Mouse (Mus musculus): ENCODE results near the gene Aldh3b3. TPM values are rescaled to one million over a fixed set of nuclear protein-coding genes. Genes with fewer than 3 reads are reported as not detected.

Aldh3b3 gene
- polyA plus RNA-seq, 1 experiment from 2014 or later = 0.09 TPM

DNA sequence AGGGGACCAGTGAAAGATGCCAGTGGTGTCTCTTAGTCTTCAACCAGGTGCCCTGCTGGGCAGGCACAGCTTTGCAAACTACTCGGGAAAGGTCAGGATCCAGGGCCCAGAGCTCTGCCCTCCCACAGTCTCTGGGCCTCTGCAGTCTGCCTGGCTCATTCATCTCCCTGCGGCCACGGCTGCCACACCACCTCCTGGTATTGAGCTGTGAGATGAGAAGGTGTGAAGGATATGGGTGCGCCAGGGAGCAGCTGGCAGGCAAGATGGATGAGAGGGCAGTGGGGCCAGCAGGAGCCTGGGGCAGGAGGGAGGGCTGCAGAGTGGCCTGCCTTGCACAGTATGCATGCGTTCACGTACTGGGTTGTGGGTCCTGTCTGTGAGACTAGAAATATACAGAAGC is 32.4 kb downstream of the Aldh3b3 start:
- Histone ChIP-seq H3K9ac (replicated peaks; ENCODE audit: low read depth, low read length) (no peak overlapping the region), H3K36me3 (ENCODE audit: control insufficient read depth, insufficient read depth, low read length) (no peaks in the 10 kb centered on the region), H3K4me1 (ENCODE audit: control insufficient read depth, insufficient read depth, low read length) (peaks cover 7% of the 10 kb centered on the region), H3K27me3 (ENCODE audit: control insufficient read depth, insufficient read depth, low read length) (no peaks in the 10 kb centered on the region), H3K9me3 (ENCODE audit: control insufficient read depth, low read depth, low read length) (no peaks in the 10 kb centered on the region), H3K4me3 (ENCODE audit: low read depth, low read length) (no peak overlapping the region), H3K4me2 (replicated peaks; ENCODE audit: low read depth, low read length) (no peak overlapping the region), H3K27ac (ENCODE audit: low read length) (no peak overlapping the region)
- no peak for ATAC-seq (ENCODE audit: insufficient number of reproducible peaks, insufficient read depth, low FRiP score, low read depth)
- WGBS = 17% methylated on average over 6 of the region's 6 CpGs

DNA sequence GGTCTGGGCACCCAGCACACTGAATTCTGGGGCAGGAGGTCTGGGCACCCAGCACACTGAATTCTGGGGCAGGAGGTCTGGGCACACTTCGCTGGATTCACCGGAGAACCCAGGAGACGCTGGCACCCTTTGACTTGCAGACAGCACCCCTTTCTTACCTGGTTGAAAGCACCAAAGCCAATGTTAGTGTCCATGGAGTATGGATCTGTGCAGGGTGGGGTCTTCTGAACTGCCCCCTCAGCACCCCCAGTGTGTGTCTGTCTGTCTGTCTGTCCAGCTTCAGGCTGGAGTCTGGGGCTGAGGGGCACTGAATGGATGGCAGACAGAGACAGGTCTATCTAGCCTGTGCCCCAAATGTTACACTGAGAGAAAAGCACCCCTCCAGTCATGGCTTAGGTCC is 33.1 kb downstream of the Aldh3b3 start:
- WGBS = 97% methylated on average over 3 of the region's 3 CpGs
- Histone ChIP-seq H3K4me3 (ENCODE audit: low read depth, low read length) (no peak overlapping the region), H3K9me3 (ENCODE audit: control insufficient read depth, low read depth, low read length) (no peaks in the 10 kb centered on the region), H3K36me3 (ENCODE audit: control insufficient read depth, insufficient read depth, low read length) (no peaks in the 10 kb centered on the region), H3K4me2 (replicated peaks; ENCODE audit: low read depth, low read length) (no peak overlapping the region), H3K27ac (ENCODE audit: low read length) (no peak overlapping the region), H3K9ac (replicated peaks; ENCODE audit: low read depth, low read length) (no peak overlapping the region), H3K4me1 (ENCODE audit: control insufficient read depth, insufficient read depth, low read length) (peaks cover 5% of the 10 kb centered on the region), H3K27me3 (ENCODE audit: control insufficient read depth, insufficient read depth, low read length) (no peaks in the 10 kb centered on the region)
- ATAC-seq (ENCODE audit: insufficient number of reproducible peaks, insufficient read depth, low FRiP score, low read depth) = no peak

GRCm38 (mm10) chr19:3991966-3992365 is 33.5 kb downstream of the Aldh3b3 start:
- Histone ChIP-seq H3K4me3 (ENCODE audit: low read depth, low read length) (no peak overlapping the region), H3K4me1 (ENCODE audit: control insufficient read depth, insufficient read depth, low read length) (peaks cover under 1% of the 10 kb centered on the region; the same call in 1 of the 2 replicates), H3K9me3 (ENCODE audit: control insufficient read depth, low read depth, low read length) (no peaks in the 10 kb centered on the region), H3K27me3 (ENCODE audit: control insufficient read depth, insufficient read depth, low read length) (no peaks in the 10 kb centered on the region), H3K27ac (ENCODE audit: low read length) (no peak overlapping the region), H3K36me3 (ENCODE audit: control insufficient read depth, insufficient read depth, low read length) (no peaks in the 10 kb centered on the region), H3K4me2 (replicated peaks; ENCODE audit: low read depth, low read length) (no peak overlapping the region), H3K9ac (replicated peaks; ENCODE audit: low read depth, low read length) (no peak overlapping the region)
- 80% methylated on average over 3 of the region's 3 CpGs for WGBS
- ATAC-seq (ENCODE audit: insufficient number of reproducible peaks, insufficient read depth, low FRiP score, low read depth) = no peak

GRCm38 (mm10) chr19:3992416-3992815 is 34.0 kb downstream of the Aldh3b3 start, which contains the start of gene Tbx10:
Tbx10 (plus strand) TSS chr19:3992752.
- no peaks in the 10 kb centered on the region for H3K4me1 ChIP-seq (ENCODE audit: control insufficient read depth, insufficient read depth, low read length)
- H3K27me3 ChIP-seq (ENCODE audit: control insufficient read depth, insufficient read depth, low read length) = no peaks in the 10 kb centered on the region
- H3K9me3 ChIP-seq (ENCODE audit: control insufficient read depth, low read depth, low read length) = no peaks in the 10 kb centered on the region
- no peak for ATAC-seq (ENCODE audit: insufficient number of reproducible peaks, insufficient read depth, low FRiP score, low read depth)
- H3K27ac ChIP-seq (ENCODE audit: low read length) = no peak within 1 kb of the TSS
- no peak within 1 kb of the TSS for H3K4me3 ChIP-seq (ENCODE audit: low read depth, low read length)
- no peaks in the 10 kb centered on the region for H3K36me3 ChIP-seq (ENCODE audit: control insufficient read depth, insufficient read depth, low read length)
- WGBS = 64% methylated on average over 5 of the region's 5 CpGs
- H3K9ac ChIP-seq (replicated peaks; ENCODE audit: low read depth, low read length) = no peak within 1 kb of the TSS
- H3K4me2 ChIP-seq (replicated peaks; ENCODE audit: low read depth, low read length) = no peak within 1 kb of the TSS

GRCm38 (mm10) chr19:3994932-3995331 is 36.5 kb downstream of the Aldh3b3 start:
- Histone ChIP-seq H3K9ac (replicated peaks; ENCODE audit: low read depth, low read length) (no peak overlapping the region), H3K36me3 (ENCODE audit: control insufficient read depth, insufficient read depth, low read length) (no peaks in the 10 kb centered on the region), H3K4me2 (replicated peaks; ENCODE audit: low read depth, low read length) (no peak overlapping the region), H3K4me3 (ENCODE audit: low read depth, low read length) (no peak overlapping the region), H3K4me1 (ENCODE audit: control insufficient read depth, insufficient read depth, low read length) (peaks cover 6% of the 10 kb centered on the region; the same call in 1 of the 2 replicates), H3K9me3 (ENCODE audit: control insufficient read depth, low read depth, low read length) (no peaks in the 10 kb centered on the region), H3K27ac (ENCODE audit: low read length) (no peak overlapping the region), H3K27me3 (ENCODE audit: control insufficient read depth, insufficient read depth, low read length) (no peaks in the 10 kb centered on the region)
- ATAC-seq (ENCODE audit: insufficient number of reproducible peaks, insufficient read depth, low FRiP score, low read depth) = no peak
- 58% methylated on average over 6 of the region's 6 CpGs for WGBS

GRCm38 (mm10) chr19:3995505-3995904 is 37.1 kb downstream of the Aldh3b3 start:
- no peak overlapping the region for H3K27ac ChIP-seq (ENCODE audit: low read length)
- peaks cover 6% of the 10 kb centered on the region; the same call in 1 of the 2 replicates for H3K4me1 ChIP-seq (ENCODE audit: control insufficient read depth, insufficient read depth, low read length)
- no peak for ATAC-seq (ENCODE audit: insufficient number of reproducible peaks, insufficient read depth, low FRiP score, low read depth)

DNA sequence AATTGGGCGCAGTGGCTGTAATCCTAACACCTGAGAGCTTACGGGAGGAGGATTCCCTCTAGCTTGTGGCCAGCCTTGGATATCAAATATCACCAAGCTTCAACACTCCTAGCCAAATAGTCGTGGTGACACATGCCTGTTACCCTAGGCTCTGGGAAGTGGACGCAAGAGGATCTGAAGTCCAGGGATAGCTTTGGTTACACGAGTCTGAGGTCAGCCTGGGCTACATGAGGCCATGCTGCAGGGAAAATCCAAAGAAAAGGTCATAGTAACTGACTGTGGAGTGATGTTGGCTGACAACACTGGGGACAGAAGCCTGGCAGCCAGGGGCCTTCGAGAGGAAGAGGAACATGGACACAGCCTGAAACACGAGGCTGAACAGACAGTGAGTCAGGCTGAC is 37.7 kb downstream of the Aldh3b3 start:
- Histone ChIP-seq H3K27ac (ENCODE audit: low read length) (no peak overlapping the region), H3K4me2 (replicated peaks; ENCODE audit: low read depth, low read length) (no peak overlapping the region), H3K36me3 (ENCODE audit: control insufficient read depth, insufficient read depth, low read length) (no peaks in the 10 kb centered on the region), H3K9ac (replicated peaks; ENCODE audit: low read depth, low read length) (no peak overlapping the region), H3K27me3 (ENCODE audit: control insufficient read depth, insufficient read depth, low read length) (no peaks in the 10 kb centered on the region), H3K9me3 (ENCODE audit: control insufficient read depth, low read depth, low read length) (no peaks in the 10 kb centered on the region), H3K4me3 (ENCODE audit: low read depth, low read length) (no peak overlapping the region), H3K4me1 (ENCODE audit: control insufficient read depth, insufficient read depth, low read length) (peaks cover 9% of the 10 kb centered on the region)
- ATAC-seq (ENCODE audit: insufficient number of reproducible peaks, insufficient read depth, low FRiP score, low read depth) = no peak
- 71% methylated on average over 7 of the region's 7 CpGs for WGBS

More at GRCm38 (mm10) chr19:3995505-3995904, 37.1 kb downstream of the Aldh3b3 start:
- no peak overlapping the region for H3K9ac ChIP-seq (replicated peaks; ENCODE audit: low read depth, low read length)
- no peaks in the 10 kb centered on the region for H3K36me3 ChIP-seq (ENCODE audit: control insufficient read depth, insufficient read depth, low read length)
- no peak overlapping the region for H3K4me2 ChIP-seq (replicated peaks; ENCODE audit: low read depth, low read length)
- H3K4me3 ChIP-seq (ENCODE audit: low read depth, low read length) = no peak overlapping the region
- H3K9me3 ChIP-seq (ENCODE audit: control insufficient read depth, low read depth, low read length) = no peaks in the 10 kb centered on the region
- WGBS = 75% methylated on average over 3 of the region's 3 CpGs
- H3K27me3 ChIP-seq (ENCODE audit: control insufficient read depth, insufficient read depth, low read length) = no peaks in the 10 kb centered on the region

GRCm38 (mm10) chr19:3996747-3997146 is 38.3 kb downstream of the Aldh3b3 start:
- no peak for ATAC-seq (ENCODE audit: insufficient number of reproducible peaks, insufficient read depth, low FRiP score, low read depth)
- 78% methylated on average over 8 of the region's 8 CpGs for WGBS
- Histone ChIP-seq H3K4me2 (replicated peaks; ENCODE audit: low read depth, low read length) (no peak overlapping the region), H3K27ac (ENCODE audit: low read length) (no peak overlapping the region), H3K9ac (replicated peaks; ENCODE audit: low read depth, low read length) (no peak overlapping the region), H3K27me3 (ENCODE audit: control insufficient read depth, insufficient read depth, low read length) (no peaks in the 10 kb centered on the region), H3K36me3 (ENCODE audit: control insufficient read depth, insufficient read depth, low read length) (no peaks in the 10 kb centered on the region), H3K4me3 (ENCODE audit: low read depth, low read length) (no peak overlapping the region), H3K4me1 (ENCODE audit: control insufficient read depth, insufficient read depth, low read length) (peaks cover 15% of the 10 kb centered on the region), H3K9me3 (ENCODE audit: control insufficient read depth, low read depth, low read length) (no peaks in the 10 kb centered on the region)

DNA sequence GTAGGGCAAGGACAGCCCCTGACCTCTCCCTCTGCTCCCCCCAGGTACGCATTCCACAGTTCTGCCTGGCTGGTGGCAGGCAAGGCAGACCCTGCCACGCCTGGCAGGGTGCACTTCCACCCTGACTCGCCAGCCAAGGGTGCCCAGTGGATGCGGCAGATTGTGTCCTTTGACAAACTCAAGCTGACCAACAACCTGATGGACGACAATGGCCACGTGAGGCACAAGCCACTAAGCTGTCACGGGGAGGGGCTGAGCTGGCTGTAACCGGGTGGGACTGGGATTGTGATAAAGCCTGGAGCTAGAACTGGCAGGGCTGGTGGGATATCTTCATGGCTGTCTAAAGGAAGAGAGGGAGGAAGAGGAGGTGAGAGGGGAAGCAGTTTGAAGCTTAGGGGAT is 38.8 kb downstream of the Aldh3b3 start:
- no peak overlapping the region for H3K4me3 ChIP-seq (ENCODE audit: low read depth, low read length)
- WGBS = 46% methylated on average over 8 of the region's 8 CpGs
- no peaks in the 10 kb centered on the region for H3K27me3 ChIP-seq (ENCODE audit: control insufficient read depth, insufficient read depth, low read length)
- ATAC-seq (ENCODE audit: insufficient number of reproducible peaks, insufficient read depth, low FRiP score, low read depth) = no peak
- H3K4me1 ChIP-seq (ENCODE audit: control insufficient read depth, insufficient read depth, low read length) = peaks cover 15% of the 10 kb centered on the region
- H3K4me2 ChIP-seq (replicated peaks; ENCODE audit: low read depth, low read length) = no peak overlapping the region
- H3K9ac ChIP-seq (replicated peaks; ENCODE audit: low read depth, low read length) = no peak overlapping the region
- no peaks in the 10 kb centered on the region for H3K9me3 ChIP-seq (ENCODE audit: control insufficient read depth, low read depth, low read length)
- H3K36me3 ChIP-seq (ENCODE audit: control insufficient read depth, insufficient read depth, low read length) = no peaks in the 10 kb centered on the region
- no peak overlapping the region for H3K27ac ChIP-seq (ENCODE audit: low read length)
